Mouse (Mus musculus): ENCODE data around the gene Kcp.

- TF ChIP-seq CTCF (IDR thresholded peaks at IDR 0.05; ENCODE audit: borderline replicate concordance, insufficient read depth, low read depth, low read length), result no peak
- TF ChIP-seq POLR2A (IDR thresholded peaks at IDR 0.05; ENCODE audit: borderline replicate concordance, insufficient read depth, low read length), result no peak
Observed at GRCm38 (mm10) chr6:29485951-29486350, 21.8 kb downstream of the Kcp start.
